Mouse (Mus musculus) hindbrain, embryonic 12.5 days (tissue): Measurements from ENCODE around the gene Pm20d1. TPM values are rescaled to one million over a fixed set of nuclear protein-coding genes. Genes with fewer than 3 reads are reported as not detected.

Source experiments
- ATAC-seq: fragments of 200-750 bp; cut with Nextera tagmentation; 2 replicates; pipeline ENCODE4 v1.8.0; 2017; ENCODE audit warnings: moderate TSS enrichment; ENCODE audit not compliant: low FRiP score
- H3K27ac ChIP-seq: fragments of 300-500 bp; sonication (generic); 2 replicates; pipeline ENCODE4 v1.5.1; 2016; ENCODE audit warnings: mild to moderate bottlenecking
- H3K27me3 ChIP-seq: fragments of 300-500 bp; sonication (generic); 2 replicates; pipeline ENCODE4 v1.6.1; 2016; ENCODE audit warnings: mild to moderate bottlenecking
- H3K36me3 ChIP-seq: fragments of 300-500 bp; sonication (generic); 2 replicates; pipeline ENCODE4 v1.6.1; 2016; ENCODE audit warnings: mild to moderate bottlenecking
- H3K4me1 ChIP-seq: fragments of 300-500 bp; sonication (generic); 2 replicates; pipeline ENCODE4 v1.6.1; 2016
- H3K4me2 ChIP-seq: fragments of 300-500 bp; sonication (generic); replicated peaks from 2 replicates; pipeline ENCODE4 v1.6.1; 2016; ENCODE audit warnings: mild to moderate bottlenecking
- H3K4me3 ChIP-seq: fragments of 300-500 bp; sonication (generic); 2 replicates; pipeline ENCODE4 v1.5.1; 2016; ENCODE audit warnings: mild to moderate bottlenecking
- H3K9ac ChIP-seq: fragments of 300-500 bp; sonication (generic); 2 replicates; pipeline ENCODE4 v1.6.1; 2016; ENCODE audit warnings: mild to moderate bottlenecking, moderate library complexity
- H3K9me3 ChIP-seq: fragments of 300-500 bp; sonication (generic); replicated peaks from 2 replicates; pipeline ENCODE4 v1.6.1; 2016; ENCODE audit warnings: mild to moderate bottlenecking
- WGBS: fragments of 180-500 bp; shearing (Covaris S2); methylation state at CpG from one replicate; pipeline ENCODE4 v1.1.7; 2016; 5-methylcytosine and 5-hydroxymethylcytosine counted together
- polyA plus RNA-seq: library from polyadenylated mRNA; unstranded; fragments of >200 nt; fragmentation: Nextera tagmentation; extraction: Ambion mirVana; gene quantifications from 2 replicates; pipeline ENCODE4 v1.2.1, GENCODE M21; 2016

Pm20d1 gene
- 0.35 and 0.42 TPM in 2 replicates for polyA plus RNA-seq

DNA sequence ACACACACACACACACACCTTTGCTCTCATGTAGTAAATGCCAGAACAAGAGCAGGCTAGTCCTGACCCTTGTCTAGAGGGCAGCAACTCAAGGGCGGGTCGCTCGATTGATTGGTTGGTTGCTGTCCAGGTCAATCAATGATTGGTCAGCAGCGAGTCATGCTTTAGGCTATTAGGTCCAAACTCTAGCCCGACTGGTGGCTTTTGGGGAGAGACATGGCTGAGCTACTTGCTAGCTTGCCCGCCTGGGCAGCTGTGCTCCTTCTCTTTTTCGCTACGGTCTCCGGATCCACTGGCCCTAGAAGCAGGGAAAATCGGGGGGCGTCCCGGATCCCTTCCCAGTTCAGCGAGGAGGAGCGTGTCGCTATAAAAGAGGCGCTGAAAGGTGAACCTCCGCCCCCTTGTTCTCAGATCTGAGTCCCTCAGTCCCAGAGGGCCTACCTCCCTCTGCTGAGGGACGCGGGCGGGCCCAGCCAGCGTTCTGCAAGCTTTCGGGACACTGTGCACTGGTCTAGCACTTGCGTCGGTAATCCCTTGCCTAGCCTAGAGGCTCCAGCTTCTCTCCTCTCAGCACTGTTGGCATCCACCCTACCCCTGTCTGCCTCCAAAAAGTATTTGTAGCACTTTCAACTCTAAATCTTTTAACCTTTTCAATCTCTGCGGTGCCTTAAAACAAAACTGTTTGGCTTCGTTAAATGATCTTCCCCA is at the start of gene Pm20d1:
Gene Pm20d1, plus strand, starts transcription at position 180 of the 708 bp plus-strand sequence.
- Histone ChIP-seq H3K9ac (peak within 1 kb of the TSS; percentile 43; the same call in 1 of the 2 replicates), H3K27me3 (peaks cover 8% of the 10 kb centered on the region; the same call in 1 of the 2 replicates), H3K9me3 (no peaks in the 10 kb centered on the region), H3K4me1 (peaks cover 3% of the 10 kb centered on the region; the same call in 1 of the 2 replicates), H3K4me3 (peak within 1 kb of the TSS; percentile 27), H3K27ac (no peak within 1 kb of the TSS), H3K36me3 (no peaks in the 10 kb centered on the region), H3K4me2 (peak within 1 kb of the TSS; percentile 57)
- WGBS, result 8% methylated on average over 26 of the region's 26 CpGs
- ATAC-seq, result no peak

DNA sequence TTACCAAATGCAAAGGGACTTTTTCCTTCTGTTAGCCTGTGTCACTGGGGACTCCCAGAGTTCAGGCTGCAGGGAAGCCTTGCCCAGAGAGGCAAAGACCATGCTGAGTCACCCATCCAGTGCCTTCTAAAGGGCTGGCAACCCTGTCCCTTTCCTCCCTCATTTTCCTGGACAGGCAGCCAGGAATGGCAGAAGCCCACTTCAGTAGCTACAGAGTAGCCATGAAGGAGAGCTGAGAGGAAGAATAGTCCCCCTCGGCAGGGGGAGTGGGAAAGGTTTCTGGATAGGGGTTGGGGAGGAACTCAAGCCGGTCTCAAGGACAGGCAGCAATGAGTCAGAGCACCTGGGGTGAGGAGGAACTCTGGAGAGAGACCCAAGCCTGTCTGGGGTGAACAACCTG is 49.4 kb upstream of the Pm20d1 start:
- H3K27ac ChIP-seq, result no peak overlapping the region
- no peaks in the 10 kb centered on the region for H3K27me3 ChIP-seq
- no peak overlapping the region for H3K4me2 ChIP-seq
- no peaks in the 10 kb centered on the region for H3K36me3 ChIP-seq
- H3K4me1 ChIP-seq, result 0 out of 2 replicates have a peak, but pooled peaks cover 5% of the 10 kb centered on the region
- 41% methylated on average over 2 of the region's 2 CpGs for WGBS
- no peak for ATAC-seq
- H3K9me3 ChIP-seq, result no peaks in the 10 kb centered on the region
- H3K4me3 ChIP-seq, result no peak overlapping the region
- no peak overlapping the region for H3K9ac ChIP-seq

DNA sequence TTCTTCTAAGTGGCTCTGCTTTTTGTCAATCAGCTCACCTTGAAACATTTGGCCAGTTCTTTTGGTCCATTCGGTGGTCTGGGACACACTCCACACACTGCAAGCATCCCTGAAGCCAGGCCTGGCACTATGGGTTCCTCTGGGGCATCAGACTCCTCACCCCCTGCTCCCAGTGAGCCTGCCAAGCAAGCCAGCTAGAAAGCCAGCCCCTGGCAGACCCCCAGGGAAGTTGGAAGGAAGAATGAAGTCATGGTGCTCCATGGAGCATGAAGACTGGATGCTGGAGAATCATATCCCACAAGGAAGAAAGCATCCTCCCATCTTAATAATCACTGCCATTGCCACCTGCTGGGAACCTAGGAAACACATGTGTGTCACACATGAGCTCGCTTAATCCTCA is 48.5 kb upstream of the Pm20d1 start:
- no peak for ATAC-seq
- Histone ChIP-seq H3K4me3 (no peak overlapping the region), H3K27ac (no peak overlapping the region), H3K36me3 (no peaks in the 10 kb centered on the region), H3K4me2 (no peak overlapping the region), H3K9ac (no peak overlapping the region), H3K4me1 (0 out of 2 replicates have a peak, but pooled peaks cover 5% of the 10 kb centered on the region), H3K9me3 (no peaks in the 10 kb centered on the region), H3K27me3 (no peaks in the 10 kb centered on the region)
- WGBS, result 81% methylated on average over 2 of the region's 2 CpGs

DNA sequence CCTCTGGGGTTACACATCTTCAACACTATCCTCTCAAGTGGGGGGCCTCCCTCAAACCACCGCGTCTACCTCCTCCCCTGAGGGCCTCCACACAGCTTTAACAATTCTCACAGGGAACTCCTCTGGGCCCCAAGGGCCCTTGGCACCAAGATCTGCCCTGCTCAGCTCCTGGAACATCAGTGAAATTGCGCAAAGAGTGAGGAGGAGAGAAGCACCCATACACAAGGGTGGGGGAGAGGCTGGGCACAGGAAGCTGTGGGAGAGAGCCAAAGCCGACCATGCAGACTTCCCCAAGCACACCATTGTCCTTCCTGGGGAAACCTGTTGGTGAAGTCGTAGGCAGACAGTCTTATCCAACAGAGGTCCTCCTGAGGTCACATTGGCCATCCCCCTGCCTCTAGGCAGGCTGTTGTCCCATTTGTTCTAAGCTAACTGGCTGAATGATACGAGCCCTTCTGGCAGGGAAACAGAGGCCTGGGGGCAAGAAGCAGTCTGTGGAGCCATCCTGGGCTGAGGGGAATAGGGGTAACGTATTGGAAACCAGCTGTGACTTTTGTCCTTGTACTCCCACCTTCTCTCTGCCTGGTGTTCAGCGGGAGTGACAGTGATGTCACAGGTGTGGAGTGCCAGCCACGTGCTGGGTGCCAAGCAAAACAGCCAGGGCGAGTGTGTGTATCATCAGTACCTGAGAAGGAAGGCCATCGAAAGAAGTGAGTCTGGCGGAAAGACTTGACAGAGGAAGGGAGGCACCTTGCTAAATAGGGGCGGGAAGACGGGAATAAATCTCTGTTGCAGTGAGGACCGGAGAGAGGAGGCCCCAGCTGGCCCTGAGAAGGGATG is 47.3 kb upstream of the Pm20d1 start:
- Histone ChIP-seq H3K9ac (no peak overlapping the region), H3K9me3 (no peaks in the 10 kb centered on the region), H3K27ac (no peak overlapping the region), H3K4me2 (no peak overlapping the region), H3K36me3 (no peaks in the 10 kb centered on the region), H3K27me3 (no peaks in the 10 kb centered on the region), H3K4me1 (0 out of 2 replicates have a peak, but pooled peaks cover 5% of the 10 kb centered on the region), H3K4me3 (no peak overlapping the region)
- 77% methylated on average over 15 of the region's 15 CpGs for WGBS
- no peak for ATAC-seq

DNA sequence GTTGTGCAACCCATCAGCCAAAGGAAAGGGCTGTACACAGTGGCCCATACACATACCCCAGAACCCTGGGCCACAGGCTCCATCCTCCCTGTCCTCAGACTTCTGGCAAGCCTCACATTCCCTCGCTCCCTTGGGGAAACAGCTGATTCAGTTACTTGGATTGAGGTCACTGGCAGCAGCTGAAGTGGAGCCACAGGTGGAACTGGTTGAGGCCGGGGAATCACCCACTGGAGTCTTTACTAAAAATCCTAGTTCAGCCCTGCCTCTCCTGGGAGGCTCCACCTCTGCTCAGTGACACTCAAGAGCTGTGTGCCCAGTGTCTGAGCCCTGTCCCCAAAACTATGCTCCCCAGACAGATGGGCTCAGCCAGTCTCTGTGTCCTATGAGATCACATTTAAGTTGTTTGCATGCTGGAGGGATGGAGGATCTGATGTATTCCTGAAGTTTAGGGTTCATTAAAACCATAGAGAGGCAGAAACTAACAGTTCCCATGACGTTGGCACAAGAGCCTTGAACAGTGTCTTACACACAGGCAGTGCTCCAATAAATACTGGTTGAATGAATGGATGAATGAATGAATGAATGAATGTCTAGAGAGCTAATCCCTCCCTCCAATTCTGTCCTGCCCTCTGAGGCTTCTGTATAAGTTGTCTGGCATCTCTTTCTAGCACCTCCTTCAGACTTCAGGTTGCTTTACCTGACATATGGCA is 45.8 kb upstream of the Pm20d1 start:
- Histone ChIP-seq H3K36me3 (no peaks in the 10 kb centered on the region), H3K9me3 (no peaks in the 10 kb centered on the region), H3K4me3 (no peak overlapping the region), H3K4me2 (no peak overlapping the region), H3K27ac (no peak overlapping the region), H3K9ac (no peak overlapping the region), H3K4me1 (0 out of 2 replicates have a peak, but pooled peaks cover 5% of the 10 kb centered on the region), H3K27me3 (no peaks in the 10 kb centered on the region)
- WGBS, result 80% methylated on average over 3 of the region's 3 CpGs
- ATAC-seq, result no peak

DNA sequence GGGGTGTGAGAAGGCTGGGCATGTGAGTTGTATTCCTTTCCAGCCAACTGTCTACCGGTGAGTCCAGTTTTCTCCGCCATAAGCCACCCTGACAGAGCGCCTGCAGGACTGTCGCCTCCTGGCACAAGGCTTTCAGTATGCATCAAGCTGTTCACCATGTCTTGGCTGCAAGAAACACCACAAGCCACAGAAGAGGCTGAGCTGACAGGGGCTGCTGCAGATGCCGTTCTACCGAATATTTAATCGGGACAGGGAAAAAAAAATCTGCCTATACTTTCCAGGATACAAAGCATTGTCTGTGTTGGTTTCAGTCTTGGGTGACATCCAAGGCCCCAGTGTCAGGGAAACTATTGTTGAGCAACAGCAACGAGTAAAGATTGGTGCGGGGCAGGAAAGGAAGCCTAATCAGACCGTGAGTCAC is 45.3 kb upstream of the Pm20d1 start:
- no peaks in the 10 kb centered on the region for H3K36me3 ChIP-seq
- H3K27ac ChIP-seq, result no peak overlapping the region
- no peak for ATAC-seq
- no peak overlapping the region for H3K9ac ChIP-seq
- 63% methylated on average over 10 of the region's 10 CpGs for WGBS
- no peak overlapping the region for H3K4me3 ChIP-seq
- no peak overlapping the region for H3K4me2 ChIP-seq
- no peaks in the 10 kb centered on the region for H3K9me3 ChIP-seq
- no peaks in the 10 kb centered on the region for H3K27me3 ChIP-seq
- H3K4me1 ChIP-seq, result 0 out of 2 replicates have a peak, but pooled peaks cover 5% of the 10 kb centered on the region

DNA sequence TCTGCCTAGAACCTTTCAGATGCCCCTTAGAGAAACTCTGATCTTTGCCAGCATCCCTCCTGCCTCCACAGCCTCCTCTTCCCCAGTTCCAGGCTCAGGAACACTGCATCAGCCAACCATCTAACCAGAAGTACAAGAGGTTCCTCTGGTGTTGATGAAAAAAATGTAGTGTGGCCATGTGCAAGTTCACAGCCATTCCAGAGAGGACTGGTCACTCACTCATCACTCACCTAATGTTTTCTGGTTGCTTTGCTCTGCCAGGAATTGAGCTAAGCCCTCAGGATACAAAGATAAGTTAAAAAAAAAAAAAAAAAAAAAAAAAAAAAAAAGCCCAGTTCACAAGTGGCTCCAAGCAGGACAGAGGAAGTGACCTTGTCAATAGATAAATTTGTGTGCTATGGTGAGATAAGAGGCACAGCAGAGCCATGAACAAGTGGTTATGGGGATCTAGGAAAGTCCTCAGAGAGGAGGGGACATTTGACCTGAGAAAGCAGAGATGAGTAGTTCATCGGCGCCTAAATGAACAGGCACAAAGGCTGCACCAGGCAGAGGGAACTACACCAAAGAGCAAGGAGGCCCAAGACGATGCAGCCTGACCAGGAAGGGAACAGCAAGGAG is 42.9 kb upstream of the Pm20d1 start:
- Histone ChIP-seq H3K27ac (no peak overlapping the region), H3K9ac (no peak overlapping the region), H3K4me2 (no peak overlapping the region), H3K4me3 (no peak overlapping the region), H3K9me3 (no peaks in the 10 kb centered on the region), H3K4me1 (peaks cover 11% of the 10 kb centered on the region; the same call in 1 of the 2 replicates), H3K27me3 (no peaks in the 10 kb centered on the region), H3K36me3 (no peaks in the 10 kb centered on the region)
- ATAC-seq, result no peak
- WGBS, result 68% methylated on average over 3 of the region's 3 CpGs

DNA sequence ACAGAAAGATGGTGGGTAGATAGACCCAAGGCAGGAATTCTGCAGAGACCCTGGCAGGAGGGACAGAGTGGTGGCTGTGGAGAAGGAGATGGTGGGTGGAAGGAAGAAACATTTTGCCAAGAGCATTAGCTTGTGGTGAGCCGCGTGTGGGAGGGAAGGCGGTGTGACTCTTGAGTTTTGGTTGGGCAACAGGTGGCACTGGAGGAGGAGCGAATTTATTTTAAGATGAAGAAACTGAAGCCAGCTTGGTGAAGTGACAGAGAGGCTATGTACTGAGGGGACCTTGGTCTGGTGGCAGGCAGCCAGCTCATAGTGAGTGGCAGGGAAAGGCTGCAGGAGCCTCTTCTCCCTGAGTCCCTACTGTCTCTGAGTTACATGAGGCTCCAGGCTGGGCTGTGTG is 42.3 kb upstream of the Pm20d1 start:
- H3K4me1 ChIP-seq, result peaks cover 11% of the 10 kb centered on the region; the same call in 1 of the 2 replicates
- no peak for ATAC-seq
- H3K27ac ChIP-seq, result no peak overlapping the region

DNA sequence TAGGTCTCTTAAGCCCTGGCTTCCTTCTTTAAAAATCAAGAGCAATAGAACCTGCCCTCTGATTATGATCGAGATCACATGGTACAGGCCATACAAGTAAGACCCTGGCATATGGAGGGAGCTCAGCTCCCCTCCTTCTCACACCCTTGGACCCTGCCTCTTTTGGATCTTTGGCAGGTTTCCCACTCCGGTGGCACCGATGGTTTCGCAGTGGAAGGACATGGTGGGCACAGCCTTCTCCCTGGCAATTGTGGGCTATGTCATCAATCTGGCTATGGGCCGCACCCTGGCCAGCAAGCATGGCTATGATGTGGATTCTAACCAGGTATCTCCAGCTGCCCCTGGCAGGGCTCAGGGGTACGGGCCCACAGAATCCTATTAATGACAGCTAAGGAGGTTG is 40.0 kb upstream of the Pm20d1 start:
- ATAC-seq, result no peak
- 95% methylated on average over 6 of the region's 6 CpGs for WGBS
- H3K27me3 ChIP-seq, result no peaks in the 10 kb centered on the region

More for the DNA sequence above, 42.3 kb upstream of the Pm20d1 start:
- 93% methylated on average over 4 of the region's 4 CpGs for WGBS
- Histone ChIP-seq H3K27me3 (no peaks in the 10 kb centered on the region), H3K9ac (no peak overlapping the region), H3K4me3 (no peak overlapping the region), H3K36me3 (no peaks in the 10 kb centered on the region), H3K4me2 (no peak overlapping the region), H3K9me3 (no peaks in the 10 kb centered on the region)

DNA sequence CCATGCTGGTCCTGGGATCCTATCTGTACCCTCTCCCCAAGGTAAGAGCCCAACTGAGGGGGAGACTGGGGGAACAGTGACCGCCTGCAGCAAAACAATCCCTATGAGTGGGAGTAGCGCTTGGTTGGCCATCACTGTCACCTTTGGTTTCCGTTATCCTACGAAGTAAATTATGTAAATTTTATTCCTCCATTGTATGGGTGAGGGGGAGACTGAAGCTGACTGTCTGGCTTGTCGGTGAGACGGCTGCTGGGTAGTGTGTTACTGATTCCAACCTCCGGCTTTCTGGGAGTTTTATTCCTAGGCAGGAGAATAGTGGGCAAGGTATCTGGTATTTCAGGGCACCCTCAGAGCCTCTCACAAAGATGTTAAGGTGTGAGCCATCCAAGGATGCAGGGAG is 38.4 kb upstream of the Pm20d1 start:
- ATAC-seq, result no peak
- WGBS, result 48% methylated on average over 7 of the region's 7 CpGs

More for the DNA sequence above, 40.0 kb upstream of the Pm20d1 start:
- H3K4me3 ChIP-seq, result no peak overlapping the region
- H3K9ac ChIP-seq, result no peak overlapping the region
- H3K9me3 ChIP-seq, result no peaks in the 10 kb centered on the region
- H3K4me2 ChIP-seq, result no peak overlapping the region
- H3K36me3 ChIP-seq, result no peaks in the 10 kb centered on the region
- H3K27ac ChIP-seq, result no peak overlapping the region
- H3K4me1 ChIP-seq, result peaks cover 6% of the 10 kb centered on the region; the same call in 1 of the 2 replicates

DNA sequence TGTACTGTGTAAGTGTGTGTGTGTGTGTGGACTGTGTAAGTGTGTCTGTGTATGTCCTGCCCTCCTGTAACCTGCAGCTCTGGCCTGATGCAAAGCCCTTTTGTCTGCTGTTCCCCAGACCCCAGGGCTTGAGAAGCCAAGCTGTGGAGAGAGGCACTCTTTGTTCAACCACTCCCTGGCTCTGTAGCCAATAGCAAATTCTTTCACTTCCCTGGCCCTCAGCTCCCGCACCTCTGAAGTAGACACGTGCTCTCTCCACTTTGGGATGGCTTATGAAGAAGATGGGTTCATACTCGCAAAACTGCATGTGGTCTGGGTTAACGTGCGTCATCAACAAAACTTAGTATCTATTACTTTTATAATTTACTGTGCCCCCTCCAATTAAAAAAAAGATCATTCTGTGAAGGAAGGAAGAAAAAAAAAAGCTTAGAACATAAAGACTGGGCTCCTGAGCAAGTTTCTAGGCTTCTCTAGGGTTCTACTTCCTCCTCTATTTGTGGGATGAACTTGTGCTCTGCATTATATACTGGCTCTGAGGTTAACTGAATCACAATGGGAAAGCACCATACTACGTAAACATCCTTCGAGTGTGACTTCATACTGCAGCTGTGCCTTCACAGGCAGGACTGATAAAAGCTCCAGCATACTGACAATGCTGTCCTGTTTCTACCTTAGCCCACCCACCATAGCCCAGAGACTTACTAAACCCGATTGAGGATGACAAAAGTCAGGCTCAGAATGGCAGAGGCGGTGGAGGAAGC is 37.3 kb upstream of the Pm20d1 start:
- Histone ChIP-seq H3K4me3 (no peak overlapping the region), H3K4me1 (peaks cover 6% of the 10 kb centered on the region; the same call in 1 of the 2 replicates), H3K36me3 (no peaks in the 10 kb centered on the region), H3K4me2 (no peak overlapping the region), H3K27me3 (no peaks in the 10 kb centered on the region), H3K9ac (no peak overlapping the region), H3K9me3 (no peaks in the 10 kb centered on the region), H3K27ac (no peak overlapping the region)
- ATAC-seq, result no peak
- WGBS, result 67% methylated on average over 9 of the region's 9 CpGs

More for the DNA sequence above, 38.4 kb upstream of the Pm20d1 start:
- H3K4me1 ChIP-seq, result peaks cover 6% of the 10 kb centered on the region; the same call in 1 of the 2 replicates
- no peak overlapping the region for H3K27ac ChIP-seq
- H3K4me2 ChIP-seq, result no peak overlapping the region
- H3K27me3 ChIP-seq, result no peaks in the 10 kb centered on the region
- no peaks in the 10 kb centered on the region for H3K9me3 ChIP-seq
- H3K9ac ChIP-seq, result no peak overlapping the region
- H3K4me3 ChIP-seq, result no peak overlapping the region
- no peaks in the 10 kb centered on the region for H3K36me3 ChIP-seq
